Mouse (Mus musculus) forebrain, postnatal 0 days (tissue): Measurements from ENCODE around the gene Rbfox3. TPM values are rescaled to one million over a fixed set of nuclear protein-coding genes. Genes with fewer than 3 reads are reported as not detected.
A peak's percentile ranks its signal among the peaks of the same experiment; 100 is the strongest.

Experiments used
- ATAC-seq: fragments of 200-750 bp; cut with Nextera tagmentation; 2 replicates; pipeline ENCODE4 v1.8.0; 2017; ENCODE audit warnings: mild to moderate bottlenecking, moderate library complexity
- DNase-seq: peaks from one replicate; pipeline ENCODE4 v3.0.0-alpha.2; 2015
- H3K27ac ChIP-seq: fragments of 300-500 bp; sonication (generic); 2 replicates; pipeline ENCODE4 v1.5.1; 2014; ENCODE audit warnings: low read depth, mild to moderate bottlenecking, antibody characterized with exemption, low read length, moderate library complexity, mixed read lengths
- H3K27me3 ChIP-seq: fragments of 300-500 bp; sonication (generic); 2 replicates; pipeline ENCODE4 v1.6.1; 2014; ENCODE audit warnings: mild to moderate bottlenecking, low read length, mixed read lengths; ENCODE audit not compliant: insufficient read depth
- H3K36me3 ChIP-seq: fragments of 300-500 bp; sonication (generic); 2 replicates; pipeline ENCODE4 v1.6.1; 2014; ENCODE audit warnings: mild to moderate bottlenecking, moderate library complexity; ENCODE audit not compliant: insufficient read depth
- H3K4me1 ChIP-seq: fragments of 300-500 bp; sonication (generic); 2 replicates; pipeline ENCODE4 v1.6.1; 2014; ENCODE audit warnings: antibody characterized with exemption; ENCODE audit not compliant: insufficient read depth
- H3K4me2 ChIP-seq: fragments of 300-500 bp; sonication (generic); 2 replicates; pipeline ENCODE4 v1.6.1; 2014; ENCODE audit warnings: low read depth, mild to moderate bottlenecking, moderate library complexity
- H3K4me3 ChIP-seq: fragments of 300-500 bp; sonication (generic); 2 replicates; pipeline ENCODE4 v1.5.1; 2014; ENCODE audit warnings: low read depth, low read length, mixed read lengths
- H3K9ac ChIP-seq: fragments of 300-500 bp; sonication (generic); 2 replicates; pipeline ENCODE4 v1.6.1; 2014; ENCODE audit warnings: mild to moderate bottlenecking
- H3K9me3 ChIP-seq: fragments of 300-500 bp; sonication (generic); 2 replicates; pipeline ENCODE4 v1.6.1; 2016; ENCODE audit warnings: low read length
- CTCF ChIP-seq: sonication (generic); IDR thresholded peaks from 2 replicates; pipeline ENCODE4 v1.5.1; 2016; ENCODE audit warnings: antibody characterized with exemption, control low read depth, low read depth
- WGBS: fragments of 180-500 bp; shearing (Covaris S2); extraction: QIAGEN DNeasy Blood & Tissue Kit; methylation state at CpG from one replicate; pipeline ENCODE4 v1.1.7; 2014; 5-methylcytosine and 5-hydroxymethylcytosine counted together
- polyA plus RNA-seq: library from polyadenylated mRNA; unstranded; fragments of >200 nt; fragmentation: Nextera tagmentation; extraction: Ambion mirVana; gene quantifications from 2 replicates; pipeline ENCODE4 v1.2.1, GENCODE M21; 2015
- total RNA-seq: library from RNA; depleted of rRNA; stranded (reverse); fragments of >200 nt; gene quantifications from 2 replicates; pipeline ENCODE4 v1.2.3, GENCODE M21; 2014

The Rbfox3 gene
- total and polyA plus RNA-seq, 2 experiments from 2014 or later: 37.3 to 82.3 TPM

DNA sequence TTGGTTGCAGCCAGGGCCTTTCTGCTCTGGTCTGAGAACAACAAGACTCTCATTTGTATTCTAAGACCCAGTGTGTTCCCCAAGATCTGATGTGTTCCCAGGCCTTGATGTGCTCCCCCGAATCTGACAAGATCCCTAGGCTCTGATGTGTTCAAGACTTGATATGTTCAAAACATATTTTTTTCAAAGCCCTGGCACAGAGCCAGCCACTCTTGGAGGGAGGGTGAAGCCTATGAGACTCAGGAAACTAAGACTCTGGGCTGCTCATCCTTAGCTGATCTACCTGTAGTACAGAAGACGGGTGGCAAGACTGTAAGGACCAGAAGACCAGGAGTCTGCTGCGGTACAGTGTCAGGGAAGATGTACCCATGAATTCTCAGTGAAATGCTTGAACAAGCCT lies 264.5 kb downstream of the Rbfox3 start:
- WGBS: 83% methylated on average over 3 of the region's 3 CpGs
- ATAC-seq (no peak), DNase-seq (no peak)
- H3K9ac ChIP-seq: no peak overlapping the region
- no peaks in the 10 kb centered on the region for H3K9me3 ChIP-seq
- no peak overlapping the region for H3K4me3 ChIP-seq
- H3K4me2 ChIP-seq: no peak overlapping the region
- H3K4me1 ChIP-seq: no peaks in the 10 kb centered on the region
- H3K27me3 ChIP-seq: no peaks in the 10 kb centered on the region
- TF ChIP-seq CTCF: no peak
- H3K27ac ChIP-seq: no peak overlapping the region
- H3K36me3 ChIP-seq: no peaks in the 10 kb centered on the region

DNA sequence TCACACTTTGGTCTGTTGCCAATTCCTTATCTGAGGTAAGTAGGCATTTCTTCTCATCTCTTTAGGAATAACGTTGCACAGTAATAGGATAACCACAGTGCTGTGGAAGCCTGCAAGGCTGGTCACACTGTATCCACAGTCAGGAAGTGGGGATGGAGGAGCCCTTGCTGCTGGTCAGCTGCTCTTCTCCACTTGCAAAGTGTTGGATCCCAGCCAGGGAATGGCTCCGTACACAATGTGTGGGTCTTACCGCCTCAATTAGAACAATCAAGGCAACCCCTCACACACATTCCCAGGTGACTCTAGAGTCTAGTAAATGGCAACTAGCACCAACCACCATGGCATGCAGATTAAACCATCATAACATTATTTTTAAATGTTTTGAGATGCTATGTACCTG lies 266.2 kb downstream of the Rbfox3 start:
- TF ChIP-seq CTCF: no peak
- no peak for ATAC-seq
- Histone ChIP-seq H3K4me2 (no peak overlapping the region), H3K27ac (no peak overlapping the region), H3K27me3 (no peaks in the 10 kb centered on the region), H3K36me3 (no peaks in the 10 kb centered on the region), H3K4me3 (no peak overlapping the region), H3K4me1 (no peaks in the 10 kb centered on the region), H3K9ac (no peak overlapping the region), H3K9me3 (no peaks in the 10 kb centered on the region)
- no peak for DNase-seq
- 80% methylated on average over 3 of the region's 3 CpGs for WGBS

DNA sequence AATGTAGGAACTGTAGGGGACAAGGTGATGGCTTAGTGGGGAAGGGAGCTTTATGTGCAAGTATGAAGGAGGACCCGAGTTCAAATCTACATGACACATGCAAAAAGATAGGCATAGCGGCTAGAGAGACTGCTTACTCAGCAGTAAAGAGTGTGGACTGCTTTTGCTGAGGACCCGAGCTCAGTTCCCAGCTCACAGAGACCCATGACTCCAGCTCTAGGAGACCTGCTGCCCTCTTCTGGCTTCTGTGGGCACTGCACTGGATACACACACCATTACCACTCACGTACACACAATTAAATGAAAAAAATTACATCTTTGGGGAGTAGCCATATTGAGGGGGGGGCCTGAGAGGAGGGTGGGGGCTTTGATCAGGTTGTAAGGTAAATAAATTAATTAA lies 270.7 kb downstream of the Rbfox3 start:
- DNase-seq (no peak), ATAC-seq (no peak)
- no peak overlapping the region for H3K27ac ChIP-seq
- H3K27me3 ChIP-seq: no peaks in the 10 kb centered on the region
- H3K9me3 ChIP-seq: no peaks in the 10 kb centered on the region
- H3K4me2 ChIP-seq: no peak overlapping the region
- H3K9ac ChIP-seq: no peak overlapping the region
- no peaks in the 10 kb centered on the region for H3K4me1 ChIP-seq
- peak; percentile 25; the same call in 1 of the 2 replicates for TF ChIP-seq CTCF
- no peaks in the 10 kb centered on the region for H3K36me3 ChIP-seq
- 90% methylated on average over 4 of the region's 4 CpGs for WGBS
- H3K4me3 ChIP-seq: no peak overlapping the region

DNA sequence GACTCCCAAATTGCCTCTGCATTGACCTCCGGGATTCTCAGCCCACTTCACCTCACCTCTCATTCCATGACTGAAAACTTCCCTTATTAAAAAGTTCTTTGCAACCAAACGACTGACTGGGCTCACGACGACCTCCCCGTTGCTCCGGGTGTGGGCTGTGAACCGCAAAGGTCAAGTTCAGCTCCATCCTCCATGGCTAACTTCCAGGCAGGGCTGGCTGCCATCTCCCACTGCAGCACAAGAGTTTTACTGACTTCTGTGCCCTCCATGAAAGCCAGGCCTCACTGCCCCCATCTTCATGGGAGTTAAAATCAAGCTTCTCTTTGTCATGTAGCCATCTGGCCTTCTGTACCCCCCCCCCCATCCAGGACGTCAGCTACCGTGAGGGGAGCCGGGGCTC lies 273.7 kb downstream of the Rbfox3 start:
- no peak for DNase-seq
- Histone ChIP-seq H3K4me3 (no peak overlapping the region), H3K4me1 (no peaks in the 10 kb centered on the region), H3K9ac (no peak overlapping the region), H3K9me3 (no peaks in the 10 kb centered on the region), H3K27ac (no peak overlapping the region), H3K4me2 (no peak overlapping the region), H3K36me3 (no peaks in the 10 kb centered on the region), H3K27me3 (no peaks in the 10 kb centered on the region)
- no peak for TF ChIP-seq CTCF
- ATAC-seq: no peak
- 73% methylated on average over 10 of the region's 10 CpGs for WGBS

DNA sequence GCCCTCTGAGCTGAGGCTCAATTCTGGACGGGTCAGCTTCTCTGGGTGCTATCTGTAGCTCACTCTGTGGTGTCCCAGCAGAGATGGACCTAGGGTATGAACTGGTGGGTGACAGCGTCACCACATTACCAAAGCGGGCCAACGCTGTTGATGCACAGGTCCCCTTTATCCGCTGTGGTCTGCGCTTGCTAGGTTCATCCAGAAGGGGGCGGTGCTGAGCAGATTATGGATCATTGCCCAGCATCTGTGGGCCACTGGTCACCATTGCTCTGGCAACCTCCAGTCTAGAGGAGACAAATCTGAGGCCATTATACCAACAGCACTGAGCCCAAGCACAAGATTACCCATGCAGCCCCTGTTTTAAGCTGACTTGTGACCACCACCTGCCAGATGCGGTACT lies 276.8 kb downstream of the Rbfox3 start:
- WGBS: 52% methylated on average over 8 of the region's 8 CpGs
- Histone ChIP-seq H3K4me2 (no peak overlapping the region), H3K4me3 (no peak overlapping the region), H3K27ac (no peak overlapping the region), H3K27me3 (no peaks in the 10 kb centered on the region), H3K9ac (no peak overlapping the region), H3K4me1 (no peaks in the 10 kb centered on the region), H3K36me3 (no peaks in the 10 kb centered on the region), H3K9me3 (no peaks in the 10 kb centered on the region)
- no peak for ATAC-seq
- peak; percentile 50 for TF ChIP-seq CTCF
- DNase-seq: no peak

DNA sequence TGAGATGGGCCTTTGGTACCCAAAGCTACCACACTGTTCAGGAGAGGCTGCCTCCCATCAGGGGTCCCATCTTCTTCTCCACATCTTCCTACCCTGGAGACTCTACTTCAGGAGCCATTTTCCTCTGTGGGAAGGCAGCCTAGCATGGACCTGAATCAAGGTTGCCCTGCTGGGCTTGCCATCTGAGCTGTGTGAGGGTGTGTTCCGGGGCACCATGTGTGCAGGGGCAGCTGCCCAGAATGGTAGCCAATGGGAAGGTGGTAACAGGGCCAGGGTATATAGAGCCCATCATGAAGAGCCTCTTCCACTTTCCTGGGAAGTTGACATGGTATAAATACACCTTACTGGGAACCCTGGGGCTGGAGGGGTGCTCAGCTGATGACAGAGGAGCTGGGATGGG lies 281.7 kb downstream of the Rbfox3 start:
- no peak for ATAC-seq
- no peak for DNase-seq
- H3K4me3 ChIP-seq: no peak overlapping the region
- H3K9me3 ChIP-seq: no peaks in the 10 kb centered on the region
- no peaks in the 10 kb centered on the region for H3K4me1 ChIP-seq
- no peak overlapping the region for H3K27ac ChIP-seq
- WGBS: 95% methylated on average over 1 of the region's 1 CpGs
- H3K4me2 ChIP-seq: no peak overlapping the region
- TF ChIP-seq CTCF: no peak
- H3K9ac ChIP-seq: no peak overlapping the region
- H3K36me3 ChIP-seq: no peaks in the 10 kb centered on the region
- no peaks in the 10 kb centered on the region for H3K27me3 ChIP-seq

DNA sequence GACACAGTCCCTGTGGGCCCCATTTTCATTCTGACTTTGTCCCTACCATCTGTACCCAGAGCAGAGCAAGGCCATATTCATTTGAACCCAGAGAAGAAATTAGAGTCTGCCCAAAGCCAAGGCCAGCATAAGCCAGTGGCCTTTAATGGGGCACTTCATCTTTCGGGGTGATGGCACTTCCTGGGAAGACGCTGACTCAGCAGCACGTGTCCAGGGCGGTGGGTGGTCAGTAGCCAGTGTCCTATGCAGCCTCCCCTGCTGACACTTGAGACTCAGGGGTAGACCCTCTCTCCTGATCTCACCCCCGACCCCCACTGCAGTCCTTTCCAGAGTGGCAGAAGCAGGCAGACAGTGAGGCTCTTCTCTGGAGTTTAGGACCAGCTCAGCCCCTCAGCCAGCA lies 283.9 kb downstream of the Rbfox3 start:
- no peak for ATAC-seq
- Histone ChIP-seq H3K9me3 (no peaks in the 10 kb centered on the region), H3K27me3 (no peaks in the 10 kb centered on the region), H3K4me1 (no peaks in the 10 kb centered on the region), H3K27ac (no peak overlapping the region), H3K4me3 (no peak overlapping the region), H3K36me3 (no peaks in the 10 kb centered on the region), H3K9ac (no peak overlapping the region), H3K4me2 (no peak overlapping the region)
- no peak for DNase-seq
- 70% methylated on average over 5 of the region's 5 CpGs for WGBS
- no peak for TF ChIP-seq CTCF

DNA sequence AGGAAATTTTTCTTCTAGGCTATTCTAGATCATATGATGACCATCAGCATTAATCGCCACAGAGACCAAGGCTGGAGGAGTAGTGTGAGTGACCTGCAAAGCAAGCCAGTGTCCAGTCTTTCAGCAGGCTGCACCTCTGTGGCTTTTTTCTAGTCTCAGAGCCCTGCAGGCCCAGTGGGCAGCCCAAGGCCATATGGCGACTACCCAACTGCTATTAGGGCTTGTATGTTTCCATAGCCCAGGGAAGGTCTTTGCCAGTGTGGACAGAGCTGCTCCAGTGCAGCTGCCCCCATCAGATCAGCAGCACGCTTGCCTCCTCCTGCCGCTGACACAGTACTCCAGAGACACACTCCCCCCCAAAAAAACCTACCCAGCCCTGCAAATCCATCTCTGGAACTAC lies 290.5 kb downstream of the Rbfox3 start:
- Histone ChIP-seq H3K27me3 (no peaks in the 10 kb centered on the region), H3K9ac (no peak overlapping the region), H3K27ac (no peak overlapping the region), H3K4me1 (no peaks in the 10 kb centered on the region), H3K4me2 (no peak overlapping the region), H3K36me3 (no peaks in the 10 kb centered on the region), H3K9me3 (no peaks in the 10 kb centered on the region), H3K4me3 (no peak overlapping the region)
- 81% methylated on average over 4 of the region's 4 CpGs for WGBS
- DNase-seq (no peak), ATAC-seq (no peak)
- no peak for TF ChIP-seq CTCF
